Mouse (Mus musculus): ENCODE data around the gene Ppfia1. TPM values are rescaled to one million over a fixed set of nuclear protein-coding genes. Genes with fewer than 3 reads are reported as not detected.

The Ppfia1 gene
- polyA plus RNA-seq, 1 experiment from 2014 or later, result 41.5 TPM

GRCm38 (mm10) chr7:144568091-144568490 is 14.6 kb upstream of the Ppfia1 start:
- DNase-seq (ENCODE audit: extremely low spot score, low spot score), result no peak
- H3K4me3 ChIP-seq, result no peak overlapping the region
- H3K27me3 ChIP-seq (ENCODE audit: poor library complexity, severe bottlenecking), result peaks cover 45% of the 10 kb centered on the region
- peaks cover 13% of the 10 kb centered on the region for H3K4me1 ChIP-seq
- no peaks in the 10 kb centered on the region for H3K36me3 ChIP-seq (replicated peaks)
- H3K9me3 ChIP-seq, result no peaks in the 10 kb centered on the region
- H3K27ac ChIP-seq, result no peak overlapping the region

GRCm38 (mm10) chr7:144566921-144567682 is 13.6 kb upstream of the Ppfia1 start:
- Histone ChIP-seq H3K4me3 (no peak overlapping the region), H3K9me3 (no peaks in the 10 kb centered on the region), H3K36me3 (replicated peaks) (no peaks in the 10 kb centered on the region), H3K27ac (no peak overlapping the region), H3K27me3 (ENCODE audit: poor library complexity, severe bottlenecking) (peaks cover 50% of the 10 kb centered on the region), H3K4me1 (peaks cover 16% of the 10 kb centered on the region)
- 70% methylated on average over 3 of the region's 3 CpGs for WGBS
- DNase-seq (ENCODE audit: extremely low spot score, low spot score), result no peak

- Histone ChIP-seq H3K36me3 (replicated peaks) (no peaks in the 10 kb centered on the region), H3K27ac (no peak overlapping the region; the same call in 1 of the 2 replicates), H3K27me3 (ENCODE audit: poor library complexity, severe bottlenecking) (peaks cover 69% of the 10 kb centered on the region), H3K4me1 (peaks cover 19% of the 10 kb centered on the region), H3K9me3 (no peaks in the 10 kb centered on the region), H3K4me3 (no peak overlapping the region)
- WGBS, result 65% methylated on average over 9 of the region's 9 CpGs
- no peak for DNase-seq (ENCODE audit: extremely low spot score, low spot score)
Observed at GRCm38 (mm10) chr7:144563456-144564155, 10.1 kb upstream of the Ppfia1 start.

- H3K9me3 ChIP-seq, result no peaks in the 10 kb centered on the region
- no peak overlapping the region for H3K27ac ChIP-seq
- no peak for DNase-seq (ENCODE audit: extremely low spot score, low spot score)
- no peak overlapping the region for H3K4me3 ChIP-seq
- 6% methylated on average over 3 of the region's 3 CpGs for WGBS
- H3K27me3 ChIP-seq (ENCODE audit: poor library complexity, severe bottlenecking), result peaks cover 62% of the 10 kb centered on the region
- H3K36me3 ChIP-seq (replicated peaks), result no peaks in the 10 kb centered on the region
- peaks cover 19% of the 10 kb centered on the region for H3K4me1 ChIP-seq
Observed at GRCm38 (mm10) chr7:144562016-144562415, 8.5 kb upstream of the Ppfia1 start.

- no peak overlapping the region for H3K27ac ChIP-seq
- H3K4me1 ChIP-seq, result peaks cover 19% of the 10 kb centered on the region
- no peak for DNase-seq (ENCODE audit: extremely low spot score, low spot score)
- H3K36me3 ChIP-seq (replicated peaks), result no peaks in the 10 kb centered on the region
- no peak overlapping the region for H3K4me3 ChIP-seq
- H3K9me3 ChIP-seq, result no peaks in the 10 kb centered on the region
- 89% methylated on average over 4 of the region's 4 CpGs for WGBS
- peaks cover 56% of the 10 kb centered on the region for H3K27me3 ChIP-seq (ENCODE audit: poor library complexity, severe bottlenecking)
Observed at GRCm38 (mm10) chr7:144560594-144560993, 7.1 kb upstream of the Ppfia1 start.

- H3K27me3 ChIP-seq (ENCODE audit: poor library complexity, severe bottlenecking), result peaks cover 47% of the 10 kb centered on the region
- no peak overlapping the region for H3K4me3 ChIP-seq
- no peak overlapping the region for H3K27ac ChIP-seq
- no peaks in the 10 kb centered on the region for H3K9me3 ChIP-seq
- DNase-seq (ENCODE audit: extremely low spot score, low spot score), result no peak
- H3K36me3 ChIP-seq (replicated peaks), result no peaks in the 10 kb centered on the region
- H3K4me1 ChIP-seq, result peaks cover 14% of the 10 kb centered on the region
- 47% methylated on average over 6 of the region's 6 CpGs for WGBS
Observed at GRCm38 (mm10) chr7:144558552-144558951, 5.0 kb upstream of the Ppfia1 start.

- H3K4me3 ChIP-seq, result peak overlapping the region; percentile 98
- H3K36me3 ChIP-seq (replicated peaks), result peaks cover 32% of the 10 kb centered on the region
- DNase-seq (ENCODE audit: extremely low spot score, low spot score), result no peak
- H3K4me1 ChIP-seq, result peaks cover 37% of the 10 kb centered on the region
- 31% methylated on average over 8 of the region's 8 CpGs for WGBS
- H3K27me3 ChIP-seq (ENCODE audit: poor library complexity, severe bottlenecking), result peaks cover 22% of the 10 kb centered on the region
- H3K9me3 ChIP-seq, result no peaks in the 10 kb centered on the region
- H3K27ac ChIP-seq, result peak overlapping the region; percentile 92
Observed at GRCm38 (mm10) chr7:144554123-144554472, 569 bp upstream of the Ppfia1 start.

- H3K27ac ChIP-seq, result no peak overlapping the region
- H3K27me3 ChIP-seq (ENCODE audit: poor library complexity, severe bottlenecking), result peaks cover 19% of the 10 kb centered on the region
- H3K36me3 ChIP-seq (replicated peaks), result peaks cover 50% of the 10 kb centered on the region
- no peaks in the 10 kb centered on the region for H3K9me3 ChIP-seq
- WGBS, result 92% methylated on average over 8 of the region's 8 CpGs
- DNase-seq (ENCODE audit: extremely low spot score, low spot score), result no peak
- H3K4me1 ChIP-seq, result peaks cover 37% of the 10 kb centered on the region
- H3K4me3 ChIP-seq, result peak overlapping the region; percentile 98
Observed at GRCm38 (mm10) chr7:144552274-144552673, 1.3 kb downstream of the Ppfia1 start.

GRCm38 (mm10) chr7:144550811-144551210 is 2.7 kb downstream of the Ppfia1 start:
- WGBS, result 92% methylated on average over 1 of the region's 1 CpGs
- H3K27me3 ChIP-seq (ENCODE audit: poor library complexity, severe bottlenecking), result peaks cover 14% of the 10 kb centered on the region
- H3K27ac ChIP-seq, result no peak overlapping the region
- no peaks in the 10 kb centered on the region for H3K9me3 ChIP-seq
- H3K4me1 ChIP-seq, result peaks cover 37% of the 10 kb centered on the region
- peaks cover 64% of the 10 kb centered on the region for H3K36me3 ChIP-seq (replicated peaks)
- DNase-seq (ENCODE audit: extremely low spot score, low spot score), result no peak
- no peak overlapping the region for H3K4me3 ChIP-seq

GRCm38 (mm10) chr7:144549904-144550566 is 3.5 kb downstream of the Ppfia1 start:
- 97% methylated on average over 2 of the region's 2 CpGs for WGBS
- Histone ChIP-seq H3K27ac (no peak overlapping the region), H3K27me3 (ENCODE audit: poor library complexity, severe bottlenecking) (peaks cover 6% of the 10 kb centered on the region), H3K9me3 (no peaks in the 10 kb centered on the region), H3K4me3 (no peak overlapping the region), H3K4me1 (peaks cover 37% of the 10 kb centered on the region), H3K36me3 (replicated peaks) (peaks cover 72% of the 10 kb centered on the region)
- DNase-seq (ENCODE audit: extremely low spot score, low spot score), result no peak

GRCm38 (mm10) chr7:144545231-144545630 is 8.3 kb downstream of the Ppfia1 start:
- DNase-seq (ENCODE audit: extremely low spot score, low spot score), result no peak
- no peaks in the 10 kb centered on the region for H3K9me3 ChIP-seq
- 93% methylated on average over 3 of the region's 3 CpGs for WGBS

GRCm38 (mm10) chr7:144541351-144541750 is 12.2 kb downstream of the Ppfia1 start:
- H3K27ac ChIP-seq, result no peak overlapping the region
- H3K36me3 ChIP-seq (replicated peaks), result peaks cover 46% of the 10 kb centered on the region
- no peaks in the 10 kb centered on the region for H3K4me1 ChIP-seq
- H3K9me3 ChIP-seq, result no peaks in the 10 kb centered on the region
- H3K4me3 ChIP-seq, result no peak overlapping the region
- no peak for DNase-seq (ENCODE audit: extremely low spot score, low spot score)
- 90% methylated on average over 5 of the region's 5 CpGs for WGBS
- H3K27me3 ChIP-seq (ENCODE audit: poor library complexity, severe bottlenecking), result no peaks in the 10 kb centered on the region

More at GRCm38 (mm10) chr7:144545231-144545630, 8.3 kb downstream of the Ppfia1 start:
- H3K27ac ChIP-seq, result no peak overlapping the region
- no peaks in the 10 kb centered on the region for H3K27me3 ChIP-seq (ENCODE audit: poor library complexity, severe bottlenecking)
- no peak overlapping the region for H3K4me3 ChIP-seq
- peaks cover 2% of the 10 kb centered on the region for H3K4me1 ChIP-seq
- H3K36me3 ChIP-seq (replicated peaks), result peaks cover 70% of the 10 kb centered on the region

GRCm38 (mm10) chr7:144539146-144539545 is 14.4 kb downstream of the Ppfia1 start:
- no peak for DNase-seq (ENCODE audit: extremely low spot score, low spot score)
- Histone ChIP-seq H3K4me3 (no peak overlapping the region), H3K27ac (no peak overlapping the region), H3K9me3 (no peaks in the 10 kb centered on the region), H3K36me3 (replicated peaks) (peaks cover 32% of the 10 kb centered on the region), H3K4me1 (no peaks in the 10 kb centered on the region), H3K27me3 (ENCODE audit: poor library complexity, severe bottlenecking) (no peaks in the 10 kb centered on the region)
- WGBS, result 87% methylated on average over 2 of the region's 2 CpGs

Data from forebrain, embryonic 10.5 days (tissue).